Mouse (Mus musculus): ENCODE measurements around the gene Parvb.

Gene Parvb

GRCm38 (mm10) chr15:84231721-84232561 is at the start of gene Parvb:
Gene Parvb (plus strand): TSS chr15:84232043.
- DNase-seq = peak; percentile 70

- DNase-seq = peak; percentile 33
Observed at GRCm38 (mm10) chr15:84183967-84184366, 47.9 kb upstream of the Parvb start.

DNA sequence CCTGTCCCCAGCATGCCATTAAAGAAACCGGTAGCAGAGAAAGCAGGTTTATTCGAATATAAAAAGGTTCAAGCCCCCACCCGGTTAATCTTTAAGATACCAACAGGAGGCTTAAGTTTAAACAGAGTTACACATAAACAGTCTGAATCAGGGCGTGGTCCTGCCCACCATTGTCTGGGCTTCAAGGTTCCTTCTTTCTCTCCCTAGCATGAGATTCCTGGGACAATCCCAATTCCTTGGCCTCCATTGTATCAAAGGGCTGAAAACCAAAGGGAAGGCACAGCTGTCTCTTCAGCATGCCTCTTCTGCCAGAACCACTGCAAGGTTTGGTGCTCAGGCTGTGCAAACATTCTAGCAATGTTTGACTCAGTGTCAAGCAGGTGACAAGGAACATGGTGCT is 45.6 kb upstream of the Parvb start:
- DNase-seq = no peak

DNA sequence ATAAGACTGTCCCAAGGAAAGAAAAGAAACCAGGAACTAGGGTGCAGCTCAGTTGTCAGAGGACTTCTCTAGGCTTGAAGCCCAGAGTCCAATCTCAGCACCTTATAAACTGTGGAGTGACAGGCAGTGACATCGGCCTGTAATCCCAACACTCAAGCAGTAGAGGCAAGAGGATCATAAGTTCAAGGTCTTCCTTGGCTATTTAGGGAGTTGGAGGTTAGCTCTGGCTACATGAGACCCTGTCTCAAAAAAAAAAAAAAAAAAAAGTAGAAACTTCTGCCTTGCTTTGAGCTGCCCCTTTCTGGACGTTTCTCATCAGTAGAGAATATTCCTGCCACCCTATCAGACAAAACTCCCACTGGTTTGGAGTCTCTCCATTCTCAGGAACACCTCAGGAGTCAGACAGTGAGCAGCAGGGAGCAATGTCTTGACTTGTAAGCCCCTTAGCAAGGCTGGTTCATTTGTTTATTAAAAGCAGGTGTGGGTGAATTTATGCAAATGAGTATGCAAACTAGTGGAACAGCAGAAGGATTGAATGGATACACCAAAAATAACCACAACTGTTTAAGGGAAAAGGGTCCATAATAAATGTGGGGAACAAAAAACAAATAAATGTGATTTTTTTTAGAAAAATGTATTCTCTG is 42.8 kb upstream of the Parvb start:
- no peak for DNase-seq

- no peak for DNase-seq
Observed at GRCm38 (mm10) chr15:84189881-84190280, 42.0 kb upstream of the Parvb start.

DNA sequence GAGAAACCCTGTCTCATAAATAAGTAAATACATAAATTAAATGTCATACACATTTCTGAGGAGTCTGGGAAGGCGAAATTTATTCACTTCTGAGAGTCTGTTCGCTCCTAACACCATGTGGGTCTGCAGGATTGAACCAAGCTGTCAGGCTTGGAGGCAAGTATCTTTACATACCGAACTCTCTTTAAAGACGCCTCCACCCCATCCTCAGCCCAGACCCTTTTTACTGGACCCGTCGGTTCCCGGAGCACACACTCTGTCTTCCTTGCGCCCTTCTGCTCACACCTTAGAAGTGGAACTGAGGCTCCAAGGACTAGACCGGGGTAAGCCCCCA is 40.2 kb upstream of the Parvb start:
- no peak for DNase-seq

GRCm38 (mm10) chr15:84192058-84192791 is 39.6 kb upstream of the Parvb start, which contains the start of gene Samm50:
Gene Samm50 (plus strand): TSS chr15:84192241.
- peak; percentile 94 for DNase-seq

DNA sequence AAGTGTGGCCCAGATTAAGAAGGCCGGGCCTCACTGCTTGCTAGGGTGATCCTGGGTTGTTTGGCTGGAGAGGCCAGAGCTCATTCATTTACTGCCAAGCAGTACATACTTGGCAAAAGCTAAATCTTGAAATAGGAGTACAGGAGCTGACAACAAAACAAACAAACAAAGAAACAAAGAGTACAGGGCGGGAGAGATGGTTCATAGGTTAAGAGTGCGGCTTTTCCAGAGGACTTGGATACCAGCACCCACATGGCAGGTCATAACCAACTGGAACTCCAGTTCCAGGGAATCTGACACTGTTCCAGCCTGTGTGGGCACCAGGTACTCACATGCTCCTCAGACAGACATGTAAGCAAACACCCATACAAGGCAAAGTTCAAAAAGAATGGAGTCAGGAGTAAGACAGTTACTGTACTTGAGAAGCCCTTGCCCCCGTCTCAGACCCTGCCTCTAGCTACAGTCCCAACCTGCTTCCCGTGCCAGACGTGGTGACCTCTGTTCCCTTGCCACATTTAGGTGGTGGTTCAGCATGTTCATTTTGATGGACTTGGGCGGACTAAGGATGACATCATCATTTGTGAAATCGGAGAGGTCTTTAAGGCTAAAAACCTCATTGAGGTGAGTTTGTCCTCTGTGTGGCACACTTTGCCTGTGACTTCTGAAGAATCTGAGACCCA is 35.2 kb upstream of the Parvb start:
- no peak for DNase-seq

- no peak for DNase-seq
Observed at GRCm38 (mm10) chr15:84207327-84207726, 24.5 kb upstream of the Parvb start.

DNA sequence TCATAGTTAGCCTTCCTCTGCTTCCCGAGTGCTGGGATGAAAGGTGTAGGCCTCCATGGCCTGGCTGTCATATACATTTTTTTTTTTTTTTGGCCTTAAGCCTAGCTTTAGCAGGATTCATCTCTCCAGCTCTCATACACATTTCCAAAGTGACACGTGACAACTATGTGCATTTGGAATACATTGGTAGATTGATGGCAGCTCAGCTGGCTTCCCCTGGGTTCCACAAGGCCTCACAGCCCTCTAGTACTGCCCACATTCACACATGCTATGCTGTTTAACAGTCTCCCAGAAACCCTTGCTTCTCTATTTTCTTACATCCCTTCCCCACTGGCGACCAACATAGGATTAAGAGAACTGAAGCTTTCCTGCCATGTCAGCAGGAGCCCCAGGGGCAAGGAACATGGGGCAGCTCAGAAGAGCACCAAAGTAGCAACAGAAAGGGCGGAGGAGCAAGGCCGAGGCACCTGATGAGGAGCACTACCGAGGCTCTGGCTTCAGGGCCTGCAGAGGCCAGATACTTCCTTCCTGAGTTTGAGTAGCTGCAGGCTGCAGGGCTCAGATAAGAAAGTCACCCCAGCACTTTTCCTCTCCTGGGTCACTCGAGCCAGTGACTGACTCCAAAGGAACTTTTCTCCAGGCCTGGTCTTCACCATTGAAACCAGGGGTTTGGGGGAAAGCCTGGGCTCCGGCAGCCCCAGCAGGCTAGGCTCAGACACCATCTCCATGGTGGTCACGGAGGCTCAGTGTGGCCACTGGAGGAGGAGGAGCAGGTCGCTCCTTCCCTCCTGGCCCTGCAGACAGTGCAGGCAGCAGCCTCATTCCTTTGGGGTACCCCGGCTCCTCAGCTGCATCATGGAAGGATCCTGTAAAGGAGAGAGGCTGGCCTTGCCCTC is 22.1 kb upstream of the Parvb start:
- DNase-seq = no peak

DNA sequence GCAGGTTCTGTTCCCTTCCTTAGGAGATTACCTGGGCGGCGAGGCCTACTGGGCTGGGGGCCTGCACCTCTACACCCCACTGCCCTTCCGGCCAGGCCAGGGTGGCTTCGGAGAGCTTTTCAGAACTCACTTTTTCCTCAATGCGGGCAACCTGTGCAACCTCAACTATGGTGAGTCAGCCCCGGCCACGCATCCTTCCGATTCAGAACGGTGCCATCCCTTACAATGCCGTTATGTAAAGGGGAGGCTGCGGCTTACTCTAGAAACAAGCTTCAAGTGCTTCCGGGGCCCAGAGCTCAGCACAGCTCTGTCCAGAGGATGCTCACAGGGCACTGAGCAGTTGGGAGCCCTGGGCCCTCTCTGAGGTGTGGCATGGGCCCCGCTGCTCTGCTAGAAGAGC is 21.4 kb upstream of the Parvb start:
- DNase-seq = no peak

DNA sequence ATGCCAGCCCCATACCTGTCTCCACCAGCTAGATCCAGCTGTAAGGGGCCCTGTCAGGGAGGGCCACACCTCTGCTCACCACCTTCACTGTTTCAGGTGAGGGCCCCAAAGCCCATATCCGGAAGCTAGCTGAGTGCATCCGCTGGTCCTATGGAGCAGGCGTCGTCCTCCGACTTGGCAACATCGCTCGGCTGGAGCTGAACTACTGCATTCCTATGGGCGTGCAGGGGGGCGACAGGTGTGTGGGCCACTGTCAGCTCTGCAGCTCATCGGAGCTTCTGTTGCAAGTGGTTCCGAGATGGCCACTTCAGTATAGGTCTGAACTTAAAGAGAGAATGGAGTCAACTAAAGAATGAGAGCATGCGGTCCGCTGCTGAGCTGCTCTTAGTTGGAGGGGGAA is 20.9 kb upstream of the Parvb start:
- no peak for DNase-seq

DNA sequence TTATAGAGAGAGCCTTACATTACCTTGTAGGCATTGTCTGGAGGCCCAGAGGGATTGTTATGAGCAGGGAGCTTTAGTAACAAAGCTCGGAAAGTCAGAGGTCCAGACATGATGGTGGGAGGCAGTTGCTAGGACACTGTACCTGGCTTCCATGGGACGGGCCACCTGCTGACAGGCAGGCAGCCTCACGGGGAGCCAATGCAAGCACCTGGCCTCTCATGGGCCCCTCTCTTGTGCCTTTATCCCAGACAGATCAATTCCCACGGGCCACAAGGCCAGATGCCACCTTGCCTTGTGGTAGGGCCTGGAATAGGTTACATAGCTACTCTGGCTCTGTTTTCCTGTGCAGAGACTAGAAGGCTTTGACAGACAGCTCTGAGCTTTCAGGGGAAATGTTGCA is 20.3 kb upstream of the Parvb start:
- DNase-seq = no peak

GRCm38 (mm10) chr15:84212031-84212755 is 19.6 kb upstream of the Parvb start:
- DNase-seq = peak; percentile 89

DNA sequence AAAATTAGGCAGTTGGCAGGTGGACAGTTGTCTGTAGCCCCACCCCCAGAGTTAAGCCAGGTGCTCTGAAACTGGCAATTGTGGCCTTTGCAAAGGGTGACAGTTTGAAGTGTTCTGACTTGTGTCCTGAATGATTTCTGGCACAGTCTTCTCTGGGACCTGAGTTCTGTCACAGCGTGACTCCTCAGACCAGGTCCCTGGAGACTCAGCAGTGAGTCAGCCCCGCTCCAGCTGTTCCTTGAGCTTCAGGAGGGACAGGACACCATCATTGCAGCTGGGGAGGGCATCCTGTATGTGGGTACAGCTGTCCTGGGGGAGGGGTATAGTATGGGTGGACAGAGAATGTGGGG is 19.1 kb upstream of the Parvb start:
- DNase-seq = no peak

DNA sequence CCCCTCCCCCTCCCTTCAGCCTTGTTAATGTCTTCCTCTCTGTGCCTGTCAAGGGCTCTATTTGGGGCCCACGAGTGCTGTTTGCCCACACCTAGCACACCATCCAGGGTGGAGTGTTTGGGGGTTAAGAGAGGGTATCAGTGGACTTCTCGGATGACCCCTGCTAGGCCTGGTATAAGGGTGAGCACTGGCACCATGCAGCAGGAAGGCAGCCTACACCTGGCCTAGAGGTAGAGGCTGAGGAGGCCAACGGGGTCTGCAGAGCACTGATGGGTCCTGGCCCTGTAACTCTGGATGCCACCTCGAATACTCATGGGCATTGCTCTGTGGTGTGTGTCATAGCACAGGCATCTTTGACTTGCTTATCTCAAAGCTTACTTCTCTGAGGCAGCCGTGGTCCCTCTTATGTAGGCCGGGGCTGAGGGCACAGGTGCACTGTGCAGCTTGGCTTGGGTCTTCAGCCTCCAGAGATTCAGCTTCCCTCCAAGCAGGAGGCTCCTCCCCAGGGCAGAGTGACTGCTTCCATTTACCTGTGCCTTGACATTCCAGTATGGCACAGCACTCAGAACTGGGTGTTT is 18.6 kb upstream of the Parvb start:
- DNase-seq = no peak

GRCm38 (mm10) chr15:84214476-84214875 is 17.4 kb upstream of the Parvb start:
- DNase-seq = no peak

DNA sequence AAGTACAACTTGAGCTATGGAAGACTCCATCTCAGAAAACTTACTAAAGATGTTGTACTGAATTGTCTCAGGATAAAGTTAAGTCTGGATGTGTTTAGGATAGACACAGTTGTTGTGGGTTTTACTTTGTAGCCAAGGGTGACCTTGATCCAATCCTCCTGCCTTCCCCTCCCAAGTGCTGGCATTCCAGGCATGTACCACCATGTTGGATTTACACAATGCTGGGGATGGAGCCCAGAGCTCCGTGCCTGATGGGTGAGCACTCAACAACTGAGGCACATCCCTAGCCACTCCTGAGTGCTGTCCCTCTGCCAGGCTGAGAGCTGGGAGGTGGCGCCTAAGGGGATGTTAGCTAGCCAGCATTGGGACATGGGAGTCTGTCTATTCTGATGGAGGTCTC is 16.6 kb upstream of the Parvb start:
- no peak for DNase-seq

DNA sequence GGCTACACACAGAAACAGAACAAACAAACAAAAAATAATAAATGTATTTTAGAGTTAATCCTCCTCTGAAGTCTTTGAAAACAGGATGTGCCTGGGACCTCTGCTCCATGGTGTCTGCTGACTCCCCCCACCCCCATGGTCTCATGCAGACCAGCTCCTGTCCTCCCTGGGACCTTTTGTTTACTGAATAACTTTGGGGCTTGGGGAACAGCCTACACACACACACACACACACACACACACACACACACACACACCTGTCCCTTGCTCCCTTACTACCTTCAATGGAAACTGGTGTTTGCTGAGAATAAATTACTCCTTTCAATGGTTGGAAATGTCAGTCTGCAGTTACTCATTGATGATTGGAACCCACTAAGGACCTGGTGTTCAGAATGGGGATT is 15.8 kb upstream of the Parvb start:
- DNase-seq = peak; percentile 70

DNA sequence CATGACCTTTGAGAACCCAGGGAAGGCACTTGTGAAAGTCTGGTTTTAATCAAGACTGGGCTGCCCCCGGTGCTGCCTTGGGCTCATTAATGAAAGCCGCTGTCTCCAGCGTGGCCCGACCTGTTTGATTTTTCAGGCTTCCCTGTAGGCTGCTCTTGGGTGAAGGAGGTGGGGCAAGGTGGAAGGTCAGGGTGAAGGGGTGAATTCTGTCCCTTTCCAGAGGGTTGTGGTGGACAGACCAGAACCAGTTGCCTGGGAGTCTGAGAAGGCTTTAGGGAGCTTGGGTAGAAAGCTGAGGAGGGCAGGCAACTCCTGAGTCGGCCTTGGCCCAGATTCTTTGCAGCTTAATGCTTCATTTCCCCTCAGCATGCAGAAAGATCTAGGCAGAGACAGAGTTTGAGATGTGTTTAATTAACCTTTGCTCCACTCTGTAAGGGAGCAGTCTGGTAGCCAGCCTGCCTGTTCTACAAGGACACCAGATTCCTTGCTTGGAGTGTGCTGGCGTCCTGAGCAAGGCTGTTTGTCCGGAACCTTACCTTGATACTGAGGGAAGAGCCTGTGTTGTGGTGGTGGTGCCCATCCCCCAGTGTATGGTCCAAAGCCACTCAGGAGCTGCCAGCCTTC is 15.3 kb upstream of the Parvb start:
- DNase-seq = peak; percentile 74
